Mouse (Mus musculus): ENCODE measurements around the gene Supt4a.

- TF ChIP-seq POLR2A (IDR thresholded peaks at IDR 0.05; ENCODE audit: low read depth, low read length) (no peak; the same call in 1 of the 2 replicates), CTCF (IDR thresholded peaks at IDR 0.05; ENCODE audit: extremely low read depth, insufficient read depth, insufficient read length, insufficient replicate concordance) (no peak)
Observed at GRCm38 (mm10) chr11:87754603-87755002, 17.3 kb downstream of the Supt4a start.
